Mouse (Mus musculus): ENCODE data around the gene Jagn1. TPM values are rescaled to one million over a fixed set of nuclear protein-coding genes. Genes with fewer than 3 reads are reported as not detected.

Gene Jagn1
- polyA plus RNA-seq, 1 experiment, result 32.2 TPM

GRCm38 (mm10) chr6:113455007-113455406 is 12.6 kb downstream of the Jagn1 start:
- 22% methylated on average over 5 of the region's 5 CpGs for WGBS
- DNase-seq (ENCODE audit: low read depth in 1 of 2, low spot score in 2 of 2), result no peak
- no peaks in the 10 kb centered on the region for H3K36me3 ChIP-seq (ENCODE audit: control insufficient read depth, insufficient read depth, low read length)
- no peak for TF ChIP-seq CTCF (IDR thresholded peaks at IDR 0.05; ENCODE audit: extremely low read depth, insufficient read depth, insufficient read length, insufficient replicate concordance)
- no peak for TF ChIP-seq POLR2A (IDR thresholded peaks at IDR 0.05; ENCODE audit: low read depth, low read length)
- no peaks in the 10 kb centered on the region for H3K27me3 ChIP-seq (ENCODE audit: control insufficient read depth, insufficient read depth, low read length)
- H3K4me3 ChIP-seq (ENCODE audit: extremely low read depth, insufficient read depth, insufficient read length), result no peak overlapping the region
- H3K27ac ChIP-seq (ENCODE audit: insufficient read depth, low read length), result no peak overlapping the region
- H3K4me1 ChIP-seq (ENCODE audit: control insufficient read depth, insufficient read depth, insufficient read length), result peaks cover 3% of the 10 kb centered on the region; the same call in 1 of the 2 replicates

GRCm38 (mm10) chr6:113457952-113458534 is 15.7 kb downstream of the Jagn1 start, which contains the start of gene Il17re:
TSS of gene Il17re (plus strand) at chr6:113458484.
- Histone ChIP-seq H3K27me3 (ENCODE audit: control insufficient read depth, insufficient read depth, low read length) (no peaks in the 10 kb centered on the region), H3K4me1 (ENCODE audit: control insufficient read depth, insufficient read depth, insufficient read length) (peaks cover 3% of the 10 kb centered on the region; the same call in 1 of the 2 replicates), H3K36me3 (ENCODE audit: control insufficient read depth, insufficient read depth, low read length) (no peaks in the 10 kb centered on the region), H3K27ac (ENCODE audit: insufficient read depth, low read length) (no peak within 1 kb of the TSS), H3K4me3 (ENCODE audit: extremely low read depth, insufficient read depth, insufficient read length) (no peak within 1 kb of the TSS)
- WGBS, result 9% methylated on average over 10 of the region's 10 CpGs
- no peak for TF ChIP-seq POLR2A (IDR thresholded peaks at IDR 0.05; ENCODE audit: low read depth, low read length)
- no peak for TF ChIP-seq CTCF (IDR thresholded peaks at IDR 0.05; ENCODE audit: extremely low read depth, insufficient read depth, insufficient read length, insufficient replicate concordance)
- DNase-seq (ENCODE audit: low read depth in 1 of 2, low spot score in 2 of 2), result no peak

- no peak overlapping the region for H3K4me3 ChIP-seq (ENCODE audit: extremely low read depth, insufficient read depth, insufficient read length)
- 56% methylated on average over 10 of the region's 10 CpGs for WGBS
- H3K27ac ChIP-seq (ENCODE audit: insufficient read depth, low read length), result no peak overlapping the region
- no peaks in the 10 kb centered on the region for H3K27me3 ChIP-seq (ENCODE audit: control insufficient read depth, insufficient read depth, low read length)
- H3K4me1 ChIP-seq (ENCODE audit: control insufficient read depth, insufficient read depth, insufficient read length), result peaks cover 3% of the 10 kb centered on the region; the same call in 1 of the 2 replicates
- TF ChIP-seq CTCF (IDR thresholded peaks at IDR 0.05; ENCODE audit: extremely low read depth, insufficient read depth, insufficient read length, insufficient replicate concordance), result no peak
- no peak for TF ChIP-seq POLR2A (IDR thresholded peaks at IDR 0.05; ENCODE audit: low read depth, low read length)
- H3K36me3 ChIP-seq (ENCODE audit: control insufficient read depth, insufficient read depth, low read length), result no peaks in the 10 kb centered on the region
- DNase-seq (ENCODE audit: low read depth in 1 of 2, low spot score in 2 of 2), result no peak
These were observed 16.3 kb downstream of the Jagn1 start for GRCm38 (mm10) chr6:113458635-113459034.

GRCm38 (mm10) chr6:113464040-113464439 is 21.7 kb downstream of the Jagn1 start:
- H3K4me3 ChIP-seq (ENCODE audit: extremely low read depth, insufficient read depth, insufficient read length), result no peak overlapping the region
- TF ChIP-seq CTCF (IDR thresholded peaks at IDR 0.05; ENCODE audit: extremely low read depth, insufficient read depth, insufficient read length, insufficient replicate concordance) (no peak), POLR2A (IDR thresholded peaks at IDR 0.05; ENCODE audit: low read depth, low read length) (no peak)
- no peaks in the 10 kb centered on the region for H3K4me1 ChIP-seq (ENCODE audit: control insufficient read depth, insufficient read depth, insufficient read length)
- no peak for DNase-seq (ENCODE audit: low read depth in 1 of 2, low spot score in 2 of 2)
- H3K27ac ChIP-seq (ENCODE audit: insufficient read depth, low read length), result no peak overlapping the region
- no peaks in the 10 kb centered on the region for H3K36me3 ChIP-seq (ENCODE audit: control insufficient read depth, insufficient read depth, low read length)
- WGBS, result 83% methylated on average over 7 of the region's 7 CpGs
- no peaks in the 10 kb centered on the region for H3K27me3 ChIP-seq (ENCODE audit: control insufficient read depth, insufficient read depth, low read length)

- no peak for TF ChIP-seq CTCF (IDR thresholded peaks at IDR 0.05; ENCODE audit: extremely low read depth, insufficient read depth, insufficient read length, insufficient replicate concordance)
- no peak for TF ChIP-seq POLR2A (IDR thresholded peaks at IDR 0.05; ENCODE audit: low read depth, low read length)
These were observed 23.2 kb downstream of the Jagn1 start for GRCm38 (mm10) chr6:113465602-113466001.

GRCm38 (mm10) chr6:113468512-113468911 is 26.1 kb downstream of the Jagn1 start:
- H3K27me3 ChIP-seq (ENCODE audit: control insufficient read depth, insufficient read depth, low read length), result no peaks in the 10 kb centered on the region
- no peak overlapping the region for H3K27ac ChIP-seq (ENCODE audit: insufficient read depth, low read length)
- 65% methylated on average over 3 of the region's 3 CpGs for WGBS

More at GRCm38 (mm10) chr6:113465602-113466001, 23.2 kb downstream of the Jagn1 start:
- 82% methylated on average over 5 of the region's 5 CpGs for WGBS
- Histone ChIP-seq H3K27me3 (ENCODE audit: control insufficient read depth, insufficient read depth, low read length) (no peaks in the 10 kb centered on the region), H3K27ac (ENCODE audit: insufficient read depth, low read length) (no peak overlapping the region), H3K4me3 (ENCODE audit: extremely low read depth, insufficient read depth, insufficient read length) (no peak overlapping the region), H3K36me3 (ENCODE audit: control insufficient read depth, insufficient read depth, low read length) (no peaks in the 10 kb centered on the region), H3K4me1 (ENCODE audit: control insufficient read depth, insufficient read depth, insufficient read length) (peaks cover 4% of the 10 kb centered on the region; the same call in 1 of the 2 replicates)
- no peak for DNase-seq (ENCODE audit: low read depth in 1 of 2, low spot score in 2 of 2)

GRCm38 (mm10) chr6:113469021-113469420 is 26.7 kb downstream of the Jagn1 start:
- peak; percentile 59 to 66 for DNase-seq (ENCODE audit: low read depth in 1 of 2, low spot score in 2 of 2)
- Histone ChIP-seq H3K27me3 (ENCODE audit: control insufficient read depth, insufficient read depth, low read length) (no peaks in the 10 kb centered on the region), H3K27ac (ENCODE audit: insufficient read depth, low read length) (no peak overlapping the region), H3K4me1 (ENCODE audit: control insufficient read depth, insufficient read depth, insufficient read length) (peaks cover 4% of the 10 kb centered on the region; the same call in 1 of the 2 replicates), H3K36me3 (ENCODE audit: control insufficient read depth, insufficient read depth, low read length) (no peaks in the 10 kb centered on the region), H3K4me3 (ENCODE audit: extremely low read depth, insufficient read depth, insufficient read length) (peak overlapping the region; percentile 44)
- 9% methylated on average over 9 of the region's 9 CpGs for WGBS
- TF ChIP-seq CTCF (IDR thresholded peaks at IDR 0.05; ENCODE audit: extremely low read depth, insufficient read depth, insufficient read length, insufficient replicate concordance), result peak; percentile 66; the same call in 1 of the 2 replicates
- no peak for TF ChIP-seq POLR2A (IDR thresholded peaks at IDR 0.05; ENCODE audit: low read depth, low read length)

More at GRCm38 (mm10) chr6:113468512-113468911, 26.1 kb downstream of the Jagn1 start:
- TF ChIP-seq CTCF (IDR thresholded peaks at IDR 0.05; ENCODE audit: extremely low read depth, insufficient read depth, insufficient read length, insufficient replicate concordance), result no peak
- no peak for TF ChIP-seq POLR2A (IDR thresholded peaks at IDR 0.05; ENCODE audit: low read depth, low read length)
- Histone ChIP-seq H3K4me3 (ENCODE audit: extremely low read depth, insufficient read depth, insufficient read length) (no peak overlapping the region), H3K4me1 (ENCODE audit: control insufficient read depth, insufficient read depth, insufficient read length) (peaks cover 4% of the 10 kb centered on the region; the same call in 1 of the 2 replicates), H3K36me3 (ENCODE audit: control insufficient read depth, insufficient read depth, low read length) (no peaks in the 10 kb centered on the region)
- no peak for DNase-seq (ENCODE audit: low read depth in 1 of 2, low spot score in 2 of 2)
